Mouse (Mus musculus) cerebellum, adult 9-11 months (tissue): Measurements from ENCODE around the gene Mycbpap.

ENCODE experiments used
- DNase-seq: peaks from one replicate; pipeline ENCODE4 v3.0.0; 2022

Gene Mycbpap

DNA sequence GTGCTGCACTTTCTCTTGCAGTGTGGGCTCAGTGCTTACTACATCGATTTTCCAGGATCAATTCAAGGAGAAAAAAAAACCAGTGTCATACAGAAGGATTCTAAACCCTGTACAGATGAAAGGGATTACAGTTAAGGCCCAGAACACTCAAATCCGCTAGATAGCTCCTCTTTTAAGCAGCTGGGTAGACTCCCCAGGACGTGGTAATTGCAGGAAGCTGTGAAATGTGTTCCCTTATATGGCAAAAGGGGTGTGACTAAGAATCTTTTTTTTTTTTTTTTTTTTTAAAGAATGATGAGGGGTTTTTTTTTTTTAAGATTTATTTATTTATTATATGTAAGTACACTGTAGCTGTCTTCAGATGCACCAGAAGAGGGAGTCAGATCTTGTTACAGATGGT is 7.3 kb upstream of the Mycbpap start:
- DNase-seq, result no peak

DNA sequence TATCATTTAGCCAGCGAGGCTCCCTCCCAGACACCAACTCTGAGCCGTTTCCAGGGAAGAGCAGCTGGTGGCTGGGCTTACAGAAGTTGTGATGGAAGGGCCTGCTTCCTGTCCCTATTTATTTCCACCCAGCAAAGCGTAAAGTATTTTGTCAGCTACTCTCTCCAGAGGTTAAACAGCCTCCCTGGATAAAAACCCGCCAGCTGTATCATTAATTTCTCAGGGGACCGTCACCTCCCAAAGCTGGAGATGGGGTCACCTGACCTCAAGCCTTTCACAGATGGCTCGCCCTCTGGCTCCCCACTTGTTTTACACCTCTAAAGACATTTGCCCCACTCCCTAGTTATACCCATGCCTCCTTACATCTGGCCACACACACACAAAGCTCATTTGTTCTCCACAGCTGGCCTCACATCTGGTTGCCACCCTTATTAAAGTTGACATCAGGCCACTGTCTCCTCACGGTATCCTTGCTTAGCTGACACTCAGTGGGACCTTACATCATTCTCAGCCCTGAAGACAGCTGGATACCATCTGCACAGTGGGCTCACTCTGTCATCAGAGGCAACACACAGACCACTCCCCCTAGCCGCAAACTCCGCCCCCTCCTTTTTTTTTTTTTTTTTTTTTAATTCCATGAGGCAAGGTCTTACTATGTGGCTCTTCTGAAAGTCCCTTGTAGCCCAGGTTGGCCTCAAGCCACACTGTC is 4.8 kb upstream of the Mycbpap start:
- no peak for DNase-seq

DNA sequence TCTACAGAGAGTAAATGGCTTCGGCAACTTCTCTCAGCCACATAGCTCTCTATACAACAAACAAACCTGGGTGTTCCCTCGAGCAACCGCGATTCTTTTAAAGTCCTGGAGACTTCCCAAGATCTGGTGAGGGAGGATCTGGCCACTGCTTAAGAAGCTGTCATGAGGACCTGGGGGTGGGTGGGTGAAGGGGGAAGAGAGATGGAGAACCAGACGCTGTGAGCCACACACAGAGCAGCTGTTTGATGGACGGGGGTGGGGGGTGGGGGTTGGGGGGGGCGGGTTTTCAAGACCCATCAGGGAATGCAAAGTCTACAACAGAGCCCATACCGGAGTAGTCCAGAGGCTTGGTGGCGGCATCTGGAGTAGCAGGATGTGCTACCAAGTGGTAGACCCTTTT is 8.1 kb downstream of the Mycbpap start:
- no peak for DNase-seq

DNA sequence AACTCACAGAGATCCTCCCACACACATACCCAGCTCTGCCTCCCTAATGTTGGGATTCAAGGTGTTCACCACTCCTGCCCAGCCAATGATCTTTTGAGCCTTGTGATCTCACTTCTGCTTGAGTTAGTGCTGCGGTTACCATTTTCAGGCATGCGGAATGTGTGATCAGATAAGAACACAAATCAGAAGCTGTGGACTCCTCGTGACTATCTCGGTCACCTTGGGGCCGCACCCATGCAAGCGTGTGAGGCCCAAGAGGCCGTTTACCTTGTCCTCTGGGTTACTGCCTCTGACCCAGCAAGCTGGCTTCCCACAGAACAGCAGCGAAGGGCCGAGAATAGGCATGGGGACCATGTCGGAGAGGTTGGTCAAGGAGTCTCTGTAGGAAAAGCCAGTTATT is 12.6 kb downstream of the Mycbpap start:
- no peak for DNase-seq

DNA sequence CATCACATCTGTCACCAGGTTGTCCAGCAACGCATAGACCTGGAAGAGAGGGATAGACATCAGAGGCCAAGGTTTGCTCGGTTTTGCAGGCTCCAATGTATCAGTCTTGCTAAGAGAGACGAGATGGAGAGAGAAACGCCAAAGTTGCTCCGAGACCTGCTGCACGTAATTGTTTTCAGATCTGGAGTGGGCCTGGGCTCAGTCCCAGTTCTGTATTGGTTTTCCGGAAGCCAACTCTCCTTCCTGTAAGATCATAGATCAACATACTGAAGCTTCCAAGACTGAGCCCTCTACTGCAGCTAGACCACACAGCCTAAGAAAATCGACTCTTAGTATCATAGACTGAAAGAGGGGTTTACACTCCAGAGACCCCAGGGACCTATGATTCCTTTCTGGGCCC is 20.1 kb downstream of the Mycbpap start:
- no peak for DNase-seq

DNA sequence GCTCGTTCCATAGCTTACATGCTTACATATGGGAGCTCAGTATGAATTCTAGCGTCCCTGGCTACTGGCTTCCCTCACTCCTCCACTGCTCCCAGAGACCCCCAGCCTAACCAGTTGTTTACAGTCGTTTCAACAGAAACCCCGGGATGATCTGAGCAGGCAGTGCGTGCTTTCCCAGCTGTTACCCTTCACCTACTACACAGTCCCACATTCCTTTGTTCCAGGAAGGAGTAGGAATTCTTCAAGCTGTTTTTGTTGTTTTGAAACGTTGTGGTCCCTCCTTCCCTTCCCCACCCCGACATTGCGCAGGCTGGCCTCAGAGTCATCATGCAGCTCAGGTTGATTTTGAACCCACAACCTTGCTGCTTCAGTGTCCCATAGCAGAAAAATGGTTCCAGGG is 21.2 kb downstream of the Mycbpap start:
- DNase-seq, result no peak

DNA sequence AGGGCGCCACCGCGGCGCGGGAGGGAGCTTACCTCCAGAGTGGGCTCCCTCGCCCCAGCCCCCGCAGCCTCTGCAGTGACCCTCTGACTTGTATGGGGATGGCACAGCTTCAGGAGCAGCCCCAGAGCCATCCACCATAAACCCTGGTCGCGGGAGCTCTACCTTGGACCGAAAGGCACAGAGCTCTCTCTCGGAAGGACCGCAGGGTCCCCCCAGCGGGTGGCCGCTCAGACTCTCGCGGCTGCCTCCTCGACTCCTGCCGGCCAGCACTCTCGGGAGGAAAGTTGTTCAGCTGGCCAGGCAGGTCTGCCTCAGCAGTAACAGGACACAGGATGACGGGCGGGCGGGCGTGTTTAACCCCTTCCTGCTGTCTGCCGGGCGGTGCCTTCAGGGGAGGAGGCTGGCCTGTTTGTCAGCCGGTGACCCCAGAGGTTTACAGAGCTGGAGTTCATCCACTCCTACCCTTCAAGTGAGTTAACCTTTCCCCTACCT is 21.8 kb downstream of the Mycbpap start, which contains the start of gene Epn3:
Gene Epn3, minus strand, starts transcription at position 314 of the 492 bp plus-strand sequence.
- peak; percentile 71 for DNase-seq

DNA sequence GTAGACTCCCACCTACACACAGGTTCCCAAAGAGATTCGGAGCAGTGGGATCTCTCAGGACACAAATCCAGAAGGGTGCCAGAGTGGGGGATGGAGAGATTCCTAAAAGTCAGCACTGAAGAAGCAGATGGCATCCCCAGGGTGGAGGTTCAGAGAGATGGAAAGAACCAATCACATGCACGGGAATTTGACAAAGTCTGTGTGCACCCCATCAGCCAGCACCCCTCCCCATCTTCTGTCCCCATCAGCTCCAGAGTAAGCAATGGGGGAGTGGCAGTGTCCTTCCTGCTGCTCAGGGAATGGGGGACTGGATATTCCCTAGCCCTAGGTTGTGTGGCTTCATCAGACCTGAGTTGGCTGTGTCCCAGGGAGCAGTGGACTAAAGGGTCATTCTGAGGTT is 22.5 kb downstream of the Mycbpap start:
- DNase-seq, result peak; percentile 93

DNA sequence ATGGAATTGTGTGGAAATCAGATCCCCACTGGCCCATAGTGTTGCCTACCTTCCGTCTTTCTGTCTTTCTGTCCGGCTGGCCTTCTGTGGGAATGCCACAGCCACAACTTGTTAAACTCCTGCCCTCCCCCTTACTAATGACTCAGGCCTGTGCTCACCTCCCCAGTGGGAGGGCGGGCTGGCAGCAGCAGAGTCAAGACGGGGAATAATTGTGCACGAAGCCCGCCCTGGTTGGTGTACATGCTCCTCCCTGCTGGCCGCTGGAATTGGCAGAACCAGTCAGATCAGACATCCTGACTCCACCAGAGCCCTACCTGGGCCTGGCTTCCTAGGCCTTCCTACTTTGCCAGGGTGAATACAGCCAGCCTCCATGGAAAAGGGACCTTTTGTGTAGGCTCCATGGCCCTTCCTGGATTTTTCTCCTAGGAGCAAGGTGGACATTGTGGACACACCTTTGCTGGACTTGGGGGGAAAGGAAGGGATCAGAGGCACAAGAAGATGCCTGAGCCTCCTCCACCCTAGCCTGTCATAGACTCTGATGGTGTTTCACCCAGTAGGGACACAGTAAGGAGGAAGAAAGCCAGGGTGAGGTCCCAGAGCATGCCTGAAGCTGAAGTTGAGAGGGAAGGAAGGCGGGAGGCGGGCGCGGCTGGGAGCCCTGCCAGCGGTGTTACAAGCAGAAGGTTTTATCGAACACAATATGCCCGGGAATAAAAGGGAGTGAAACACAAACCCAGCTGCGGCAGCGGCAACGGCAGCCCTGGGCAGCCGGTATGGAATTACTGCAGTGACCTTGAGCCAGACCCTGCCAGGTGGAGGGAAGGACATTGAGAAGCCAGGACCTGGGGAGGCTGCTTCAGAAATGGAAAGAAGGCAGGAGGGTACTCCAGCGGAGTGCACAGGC is 23.2 kb downstream of the Mycbpap start:
- peak; percentile 84 for DNase-seq

DNA sequence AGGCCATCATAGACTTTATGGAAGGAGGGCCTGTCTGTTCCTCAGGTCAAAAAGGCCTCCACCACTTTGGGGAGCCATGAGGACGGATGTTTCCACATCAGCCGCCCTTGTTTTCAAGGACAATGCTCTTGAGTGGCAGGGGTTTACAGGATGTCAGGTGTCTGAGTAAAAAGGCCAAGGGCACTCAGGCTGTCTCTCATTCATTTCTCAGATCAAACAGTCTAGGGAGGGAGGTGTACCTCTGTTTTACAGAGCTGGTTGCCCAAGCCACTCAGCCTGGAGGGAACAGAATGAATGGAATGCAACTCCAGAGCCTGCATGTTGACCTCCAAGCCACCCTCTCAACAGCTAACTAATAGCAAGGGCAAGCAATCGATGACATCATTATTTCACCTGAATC is 26.1 kb downstream of the Mycbpap start:
- no peak for DNase-seq

DNA sequence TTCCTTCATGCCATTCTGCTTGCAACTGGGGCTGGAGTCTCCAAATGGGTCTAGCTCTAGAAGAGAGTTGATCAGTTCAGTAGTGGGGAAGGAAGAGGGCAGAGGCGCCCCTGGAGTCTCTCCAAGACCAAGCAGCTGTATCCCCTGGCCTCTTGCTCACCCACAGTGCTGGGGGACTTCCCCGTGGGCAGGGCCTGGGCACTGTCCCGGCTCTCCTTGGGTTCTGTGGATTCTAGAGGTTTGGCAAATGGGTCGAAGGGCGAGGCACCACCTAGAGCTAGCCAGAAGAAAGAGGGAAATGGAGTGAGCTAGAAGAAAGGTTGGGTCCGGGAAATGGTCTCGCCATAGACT is 29.8 kb downstream of the Mycbpap start:
- DNase-seq, result peak; percentile 30

DNA sequence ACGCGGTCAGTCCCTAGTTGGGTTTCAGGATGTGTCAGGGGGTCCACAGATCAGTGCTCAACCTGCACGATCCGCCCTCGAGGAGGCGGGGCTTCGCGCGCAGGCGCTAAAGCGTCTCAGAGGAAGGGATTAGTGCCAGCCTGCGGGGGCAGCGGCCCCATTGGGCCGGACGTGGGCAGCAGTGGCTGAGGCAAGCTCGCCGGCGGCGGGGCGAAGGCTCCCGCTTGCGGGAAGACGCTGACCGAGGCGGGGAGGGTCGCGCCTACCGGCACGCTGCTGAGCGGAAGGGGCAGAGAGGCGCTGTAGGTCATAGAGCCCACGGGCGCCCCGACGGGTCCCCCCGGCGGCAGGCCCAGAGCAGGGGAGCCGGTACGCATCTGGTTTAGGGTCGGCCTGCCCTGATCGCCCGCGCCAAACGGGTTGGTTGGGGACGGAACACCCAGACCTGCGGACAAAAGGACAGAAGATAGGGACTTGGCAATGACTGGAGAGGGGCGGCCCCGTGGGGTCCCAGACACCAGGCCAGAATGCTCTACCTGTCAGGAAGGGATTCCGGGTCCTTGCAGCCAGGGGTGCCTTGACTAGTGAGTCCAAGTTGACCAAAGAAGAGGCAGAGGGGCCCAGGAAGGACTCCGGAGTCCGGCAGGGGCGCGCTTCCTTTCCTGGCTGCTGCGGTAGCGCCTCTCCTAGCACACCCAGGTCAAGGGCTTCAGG is 30.4 kb downstream of the Mycbpap start:
- DNase-seq, result peak; percentile 55

DNA sequence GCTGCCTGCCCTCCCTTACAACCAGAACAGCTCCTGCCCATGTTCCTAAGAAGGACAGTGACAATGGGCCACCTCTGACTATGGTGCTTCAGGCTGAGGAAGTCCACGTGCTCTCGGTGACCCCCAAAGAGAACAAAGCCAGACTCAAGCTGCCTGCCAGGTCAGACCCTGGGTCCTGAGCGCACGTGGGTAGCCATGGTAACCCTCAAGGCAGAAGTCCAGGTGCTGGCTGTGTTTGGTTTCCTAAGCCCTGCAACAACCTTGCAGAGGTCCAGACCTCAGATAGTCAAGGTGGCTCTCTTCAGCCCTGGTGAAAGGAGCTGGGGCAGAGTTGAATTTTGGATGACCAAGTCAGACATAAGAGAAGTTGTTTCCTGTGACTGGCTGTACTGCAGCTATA is 31.8 kb downstream of the Mycbpap start:
- DNase-seq, result no peak

DNA sequence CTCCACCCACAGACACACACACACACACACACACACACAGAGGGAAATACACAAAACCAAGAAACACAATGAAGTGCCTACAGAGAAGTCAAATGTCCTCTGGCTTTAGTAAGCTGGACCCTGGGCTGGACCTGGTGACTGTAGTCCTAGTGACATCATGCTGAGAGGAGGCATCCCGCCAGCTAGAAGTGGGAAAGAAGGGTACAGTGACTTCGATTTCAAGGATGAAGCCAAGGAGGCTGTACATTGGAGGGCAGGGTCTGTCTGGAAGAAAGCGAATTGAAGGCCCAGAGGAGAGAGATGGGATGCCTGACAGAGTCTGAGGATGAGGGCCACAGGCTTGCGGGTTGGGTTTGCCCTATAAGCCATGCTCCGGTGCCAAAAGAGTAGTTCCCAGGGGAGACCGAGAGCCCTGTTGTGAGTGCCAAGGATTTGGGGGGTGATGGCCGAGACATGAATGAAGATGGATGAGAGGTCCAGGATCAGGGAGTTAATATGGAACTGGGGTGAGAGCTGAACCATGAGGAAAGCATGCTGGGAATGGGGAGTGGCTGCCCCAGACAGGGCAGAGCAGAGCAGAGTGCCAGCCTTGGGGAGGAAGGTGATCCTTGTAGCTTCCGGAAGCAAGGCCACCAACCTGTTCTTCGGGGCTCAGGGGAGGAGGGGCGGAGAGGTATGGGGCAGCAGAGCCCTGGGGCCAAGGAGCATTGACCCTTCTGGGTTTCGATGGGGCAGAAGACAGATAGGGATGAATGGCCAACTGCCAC is 32.6 kb downstream of the Mycbpap start:
- peak; percentile 23 for DNase-seq

DNA sequence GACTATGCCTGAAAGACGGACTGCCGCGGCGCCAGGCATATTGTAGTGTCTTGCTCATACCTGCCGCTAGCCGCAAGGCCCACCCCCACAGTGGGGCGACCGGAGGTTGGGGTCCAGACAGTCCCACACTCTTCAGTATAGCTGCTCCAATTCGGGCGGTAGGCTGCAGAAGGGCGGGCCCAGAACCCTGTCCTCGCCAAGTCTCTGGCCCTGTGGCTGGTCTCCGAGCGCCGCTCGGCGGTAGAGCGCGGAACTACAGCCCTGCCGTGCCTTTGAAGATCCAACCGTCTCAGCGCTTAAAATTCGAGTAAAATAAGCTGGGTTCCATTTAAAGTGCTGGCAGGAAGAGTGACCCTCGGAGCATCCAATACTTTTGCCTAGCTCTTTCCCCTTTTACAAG is 35.5 kb downstream of the Mycbpap start, which contains the start of gene Spata20:
Gene Spata20, minus strand, starts transcription at position 179 of the 400 bp plus-strand sequence.
- peak; percentile 87 for DNase-seq

DNA sequence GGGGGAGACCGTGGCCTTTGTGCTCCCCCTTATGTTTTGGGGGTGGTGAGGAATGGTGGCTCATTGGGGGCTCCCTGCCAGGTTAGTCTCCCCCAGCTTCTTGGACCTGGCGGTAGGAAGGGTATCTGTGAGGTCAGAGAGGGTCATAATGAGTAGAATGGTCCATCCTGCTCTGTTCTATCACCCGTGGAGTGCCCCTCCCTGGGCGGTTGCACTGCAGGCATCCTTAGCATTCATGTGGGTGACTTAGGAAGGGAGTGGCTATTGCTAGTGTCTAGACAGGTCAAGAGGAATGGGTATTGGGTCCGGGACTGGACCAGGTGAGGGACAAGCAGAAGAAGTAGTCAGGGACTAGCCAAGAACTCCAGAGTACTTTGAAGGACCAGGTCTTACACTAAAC is 36.3 kb downstream of the Mycbpap start:
- DNase-seq, result peak; percentile 62

DNA sequence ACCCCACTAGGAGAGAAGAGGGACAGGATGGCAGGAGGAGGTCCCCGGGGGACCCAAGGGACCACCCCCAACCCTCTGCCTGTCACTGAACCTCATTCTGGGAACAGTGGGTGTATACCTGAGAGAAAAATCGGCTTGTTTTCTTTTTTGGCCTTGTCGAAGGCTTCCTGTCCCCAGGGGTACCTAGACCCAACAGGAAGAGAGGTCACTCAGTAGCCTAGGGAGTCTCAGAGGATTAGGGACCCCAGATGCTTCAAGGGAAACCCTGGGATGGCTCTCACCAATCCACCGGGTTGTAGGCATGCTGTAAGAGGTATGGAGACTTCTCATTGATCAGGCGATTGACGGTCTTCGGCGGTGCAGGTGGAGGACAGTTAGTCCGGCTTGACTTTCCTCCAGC is 36.9 kb downstream of the Mycbpap start:
- DNase-seq, result peak; percentile 63

DNA sequence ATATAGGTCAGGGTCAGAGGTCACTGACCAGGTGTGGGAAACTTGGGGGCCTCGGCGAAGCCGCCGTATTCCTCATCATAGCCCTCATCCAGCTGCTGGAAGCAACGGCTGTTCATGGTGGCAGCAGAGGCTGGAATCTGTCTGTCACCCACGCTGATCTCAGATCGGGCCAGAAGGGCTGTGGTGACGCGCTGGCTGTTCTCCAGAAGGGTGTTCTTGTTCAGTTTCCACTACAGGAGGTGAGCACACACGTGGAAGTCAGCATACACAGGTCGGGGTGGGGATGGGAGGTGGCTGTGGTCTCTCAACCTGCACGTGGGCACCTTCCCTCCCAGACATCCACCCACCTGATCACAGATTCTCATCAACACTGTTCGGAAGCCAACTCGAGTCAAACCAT is 37.6 kb downstream of the Mycbpap start:
- peak; percentile 74 for DNase-seq

DNA sequence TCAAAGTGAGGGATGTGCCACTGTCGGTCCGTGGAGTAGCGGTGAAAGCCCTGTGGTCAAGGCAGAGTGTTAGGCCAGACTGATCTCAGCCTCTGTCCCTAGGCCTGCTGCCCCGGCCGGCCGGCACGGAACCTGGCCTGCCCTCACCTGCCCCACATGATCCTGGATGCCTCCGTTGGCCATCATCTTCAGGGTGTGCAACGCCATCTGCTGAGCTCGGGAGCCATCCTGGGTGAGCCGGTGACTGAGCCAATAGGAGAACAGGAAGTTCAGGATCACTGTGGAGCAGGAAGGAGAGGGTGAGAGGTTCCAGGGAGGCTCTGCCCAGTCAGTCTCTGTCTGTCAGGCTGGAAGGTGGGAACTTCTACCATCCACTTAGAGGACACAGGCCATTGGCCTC is 38.1 kb downstream of the Mycbpap start:
- peak; percentile 93 for DNase-seq

DNA sequence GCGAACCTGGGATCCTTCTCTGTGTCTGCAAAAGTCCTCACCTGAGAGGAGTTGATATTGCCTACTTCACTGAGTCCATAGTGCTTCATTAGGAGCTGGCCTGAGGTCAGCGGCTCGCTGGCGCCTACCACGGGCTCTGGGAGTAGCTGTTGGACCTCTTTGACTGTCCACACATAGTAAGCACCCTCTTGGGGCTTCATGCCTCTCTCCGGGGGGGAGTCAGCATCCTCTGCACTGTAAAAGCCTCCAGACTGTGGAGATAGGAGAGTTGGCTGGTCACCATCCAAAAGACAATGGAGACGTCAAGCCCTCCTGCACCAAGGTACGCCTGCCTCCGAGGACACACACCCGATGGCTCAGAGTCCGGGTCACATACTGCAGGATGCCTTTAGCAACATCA is 38.8 kb downstream of the Mycbpap start:
- DNase-seq, result peak; percentile 68

DNA sequence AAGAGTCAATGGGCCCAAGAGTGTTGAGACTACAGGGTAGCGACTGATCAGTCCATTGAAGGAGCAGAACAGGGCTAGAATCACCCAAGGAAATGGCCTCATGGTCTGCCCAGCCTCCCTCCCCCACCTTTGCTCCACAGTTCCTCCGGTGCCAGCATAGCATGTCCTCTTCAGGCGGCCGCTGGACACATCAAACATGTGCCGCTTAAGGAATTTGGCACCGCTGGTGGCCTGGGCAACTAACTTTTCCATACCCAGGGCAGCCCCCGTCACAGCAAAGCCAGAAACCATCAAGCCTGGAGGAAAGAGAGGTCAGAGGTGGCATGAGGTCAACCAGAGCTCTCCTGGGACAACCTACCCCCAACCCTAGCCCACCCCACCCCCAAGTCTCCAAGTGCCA is 39.6 kb downstream of the Mycbpap start:
- peak; percentile 51 for DNase-seq

DNA sequence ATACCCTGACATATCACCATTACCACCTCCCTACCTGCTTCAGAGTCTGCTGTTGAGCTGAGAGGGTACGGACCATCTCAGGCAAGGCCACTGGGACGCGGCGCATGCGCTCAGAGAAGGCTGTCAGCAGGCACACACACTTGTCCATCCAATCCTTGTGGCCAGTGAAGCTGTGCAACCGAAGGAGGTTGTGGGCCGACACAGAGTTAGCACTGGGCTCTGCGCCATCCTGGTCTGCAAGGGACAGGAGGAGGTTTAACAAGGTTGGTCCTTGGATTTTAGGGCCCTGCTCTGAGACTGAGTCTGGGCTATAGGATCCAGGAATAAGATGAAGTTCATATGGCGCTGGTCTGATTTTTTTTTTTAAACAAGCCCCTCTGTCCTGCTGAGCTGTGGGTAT is 41.2 kb downstream of the Mycbpap start:
- no peak for DNase-seq

DNA sequence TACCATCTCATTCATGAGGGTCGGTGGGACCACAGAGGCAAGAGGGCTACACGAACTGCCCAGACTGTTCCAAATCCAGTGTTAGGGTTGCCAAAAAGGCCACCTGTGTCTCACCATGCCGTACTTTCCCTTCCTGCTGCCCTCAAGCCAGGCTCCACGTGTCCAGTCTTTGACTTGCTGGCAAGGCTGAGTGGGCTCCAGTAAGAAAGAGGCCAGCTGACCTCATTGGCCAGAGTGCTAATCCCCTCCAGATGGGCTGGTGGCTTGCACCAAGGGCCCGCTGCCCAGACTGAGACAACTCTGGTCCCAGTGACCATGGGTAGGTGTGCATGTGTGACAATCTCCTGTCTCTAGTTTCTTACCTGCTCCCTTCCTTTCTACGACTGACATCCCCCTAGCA is 43.9 kb downstream of the Mycbpap start:
- DNase-seq, result peak; percentile 90
